Mouse (Mus musculus): ENCODE data around the gene Usp48.

Gene Usp48

GRCm38 (mm10) chr4:137659541-137659940 lies 66.0 kb downstream of the Usp48 start:
- no peak for ATAC-seq (ENCODE audit: insufficient number of reproducible peaks, low FRiP score, low TSS enrichment)

- no peak for ATAC-seq (ENCODE audit: insufficient number of reproducible peaks, low FRiP score, low TSS enrichment)
These were observed 67.0 kb downstream of the Usp48 start for GRCm38 (mm10) chr4:137660364-137661077.

GRCm38 (mm10) chr4:137661078-137661450 lies 67.5 kb downstream of the Usp48 start:
- ATAC-seq (ENCODE audit: insufficient number of reproducible peaks, low FRiP score, low TSS enrichment) = no peak

GRCm38 (mm10) chr4:137661547-137661946 lies 68.0 kb downstream of the Usp48 start:
- peak; percentile 70 for ATAC-seq (ENCODE audit: insufficient number of reproducible peaks, low FRiP score, low TSS enrichment)

GRCm38 (mm10) chr4:137663491-137663890 lies 69.9 kb downstream of the Usp48 start:
- no peak for ATAC-seq (ENCODE audit: insufficient number of reproducible peaks, low FRiP score, low TSS enrichment)

GRCm38 (mm10) chr4:137664433-137664979 lies 71.0 kb downstream of the Usp48 start, which contains the start of gene Rap1gap:
Gene Rap1gap, plus strand, starts transcription at chr4:137664726.
- ATAC-seq (ENCODE audit: insufficient number of reproducible peaks, low FRiP score, low TSS enrichment) = 0 out of 2 replicates have a peak, but pooled peaks have one; percentile 8

GRCm38 (mm10) chr4:137664980-137665675 lies 71.6 kb downstream of the Usp48 start:
- ATAC-seq (ENCODE audit: insufficient number of reproducible peaks, low FRiP score, low TSS enrichment) = 0 out of 2 replicates have a peak, but pooled peaks have one; percentile 16

GRCm38 (mm10) chr4:137665791-137666190 lies 72.2 kb downstream of the Usp48 start:
- ATAC-seq (ENCODE audit: insufficient number of reproducible peaks, low FRiP score, low TSS enrichment) = no peak

GRCm38 (mm10) chr4:137666283-137666957 lies 72.9 kb downstream of the Usp48 start:
- ATAC-seq (ENCODE audit: insufficient number of reproducible peaks, low FRiP score, low TSS enrichment) = no peak

- ATAC-seq (ENCODE audit: insufficient number of reproducible peaks, low FRiP score, low TSS enrichment) = no peak
These were observed 73.4 kb downstream of the Usp48 start for GRCm38 (mm10) chr4:137666958-137667345.

GRCm38 (mm10) chr4:137667747-137668146 lies 74.2 kb downstream of the Usp48 start:
- ATAC-seq (ENCODE audit: insufficient number of reproducible peaks, low FRiP score, low TSS enrichment) = peak; percentile 55; the same call in 1 of the 2 replicates

- ATAC-seq (ENCODE audit: insufficient number of reproducible peaks, low FRiP score, low TSS enrichment) = no peak
These were observed 78.4 kb downstream of the Usp48 start for GRCm38 (mm10) chr4:137671711-137672500.

GRCm38 (mm10) chr4:137675566-137675965 lies 82.0 kb downstream of the Usp48 start:
- no peak for ATAC-seq (ENCODE audit: insufficient number of reproducible peaks, low FRiP score, low TSS enrichment)

GRCm38 (mm10) chr4:137676057-137676456 lies 82.5 kb downstream of the Usp48 start:
- no peak for ATAC-seq (ENCODE audit: insufficient number of reproducible peaks, low FRiP score, low TSS enrichment)

- ATAC-seq (ENCODE audit: insufficient number of reproducible peaks, low FRiP score, low TSS enrichment) = no peak
These were observed 83.3 kb downstream of the Usp48 start for GRCm38 (mm10) chr4:137676700-137677484.

- ATAC-seq (ENCODE audit: insufficient number of reproducible peaks, low FRiP score, low TSS enrichment) = peak; percentile 54; the same call in 1 of the 2 replicates
These were observed 84.4 kb downstream of the Usp48 start for GRCm38 (mm10) chr4:137677906-137678305.

GRCm38 (mm10) chr4:137678568-137678967 lies 85.0 kb downstream of the Usp48 start:
- no peak for ATAC-seq (ENCODE audit: insufficient number of reproducible peaks, low FRiP score, low TSS enrichment)

- no peak for ATAC-seq (ENCODE audit: insufficient number of reproducible peaks, low FRiP score, low TSS enrichment)
These were observed 86.5 kb downstream of the Usp48 start for GRCm38 (mm10) chr4:137679979-137680550.

GRCm38 (mm10) chr4:137680721-137681120 lies 87.2 kb downstream of the Usp48 start:
- no peak for ATAC-seq (ENCODE audit: insufficient number of reproducible peaks, low FRiP score, low TSS enrichment)

Measured in cerebellum, adult (tissue).